Mouse (Mus musculus) adrenal gland (tissue): Measurements from ENCODE around the gene Gm11084.
"Not testable (repeated sequence)": the region's sequence is repeated elsewhere in the genome, so short reads cannot be mapped to it uniquely, and the experiment has no call there.

Source experiments
- intact Hi-C: fragments of 180-260 bp; cut with DNase I; formaldehyde crosslinking; loops from one replicate; pipeline ENCODE4 v1.15.1; 2025
- long read RNA-seq, 2 experiments: library from polyadenylated mRNA; unstranded; transcript quantifications; one replicate each; pipeline ENCODE4 v2.0.0; 2020; ENCODE audit warnings: borderline replicate concordance in 1 of 2; ENCODE audit not compliant: insufficient replicate concordance in 1 of 2

The Gm11084 gene
- long read RNA-seq, experiment 1, partial matches to known transcripts: 0 of 1 reads
- long read RNA-seq, experiment 1, other reads (novel, unspliced or antisense): 1 of 1 reads
- long read RNA-seq, experiment 2, partial matches to known transcripts: 0 of 1 reads
- long read RNA-seq, experiment 2, other reads (novel, unspliced or antisense): 1 of 1 reads

DNA sequence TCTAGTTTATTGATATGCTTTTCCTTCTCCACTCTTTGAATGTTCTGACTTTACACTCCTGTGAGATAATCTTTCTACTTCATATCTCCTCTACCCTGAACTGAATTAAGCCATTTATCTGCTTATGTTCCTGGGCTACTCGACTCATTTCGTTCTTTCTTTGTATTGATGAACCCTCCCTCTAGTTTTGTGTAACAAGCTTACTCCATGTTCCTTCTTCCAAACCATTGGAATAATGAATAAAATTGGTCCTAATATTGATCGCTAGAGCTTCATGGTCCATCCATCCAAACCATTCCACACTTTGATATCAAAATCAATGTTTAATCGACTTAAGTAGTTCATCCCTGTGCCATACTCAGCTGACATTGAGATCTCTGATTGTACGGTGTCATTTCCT is at the start of gene Gm11084:
Gm11084 (minus strand) TSS at position 101 of the 400 bp plus-strand sequence.
- intact Hi-C loops: no loop called here

DNA sequence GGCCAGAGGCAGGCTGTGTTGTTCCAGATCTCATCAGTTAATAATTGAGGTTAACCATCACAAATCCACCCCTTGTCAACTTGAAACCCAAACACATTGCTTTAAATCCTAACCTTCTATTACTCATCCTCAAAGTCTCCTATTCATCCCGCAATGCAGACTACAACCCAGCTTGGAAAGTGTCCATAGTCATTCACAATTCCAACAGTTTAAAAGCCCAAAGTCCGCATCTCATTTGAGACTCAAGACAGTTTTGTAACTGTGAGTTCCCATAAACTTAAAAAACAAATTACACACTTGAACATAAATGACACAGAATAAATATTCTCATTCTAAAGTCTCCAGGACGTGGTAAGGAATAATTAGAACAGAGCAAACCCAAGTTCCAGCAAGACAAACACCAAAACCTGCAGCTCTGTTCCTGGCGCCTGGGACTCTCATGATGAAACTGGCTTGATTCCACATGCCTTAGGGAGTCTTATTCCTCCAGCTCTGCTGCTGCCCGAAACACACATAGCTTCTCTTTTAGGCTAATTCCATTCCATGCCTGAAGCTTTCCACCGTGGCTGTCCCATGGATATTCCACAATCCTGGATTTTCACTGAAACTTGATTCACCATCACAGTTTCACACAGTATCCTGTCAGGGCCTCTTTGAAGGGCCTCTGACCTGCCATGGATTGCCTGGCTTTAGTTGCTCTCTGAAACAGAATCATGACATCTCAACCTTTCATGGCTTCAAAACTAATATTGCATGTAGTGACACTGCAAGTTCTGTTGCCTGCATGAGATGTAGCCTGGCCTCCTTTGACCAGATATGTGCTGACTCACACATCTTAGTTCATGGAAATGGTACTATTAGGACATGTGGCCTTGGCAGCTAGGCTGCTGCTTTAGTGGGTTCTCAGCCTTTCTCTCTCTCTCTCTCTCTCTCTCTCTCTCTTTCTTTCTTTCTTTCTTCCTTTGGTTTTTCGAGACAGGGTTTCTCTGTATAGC is 44.8 kb upstream of the Gm11084 start:
- intact Hi-C loops: no loop called here

DNA sequence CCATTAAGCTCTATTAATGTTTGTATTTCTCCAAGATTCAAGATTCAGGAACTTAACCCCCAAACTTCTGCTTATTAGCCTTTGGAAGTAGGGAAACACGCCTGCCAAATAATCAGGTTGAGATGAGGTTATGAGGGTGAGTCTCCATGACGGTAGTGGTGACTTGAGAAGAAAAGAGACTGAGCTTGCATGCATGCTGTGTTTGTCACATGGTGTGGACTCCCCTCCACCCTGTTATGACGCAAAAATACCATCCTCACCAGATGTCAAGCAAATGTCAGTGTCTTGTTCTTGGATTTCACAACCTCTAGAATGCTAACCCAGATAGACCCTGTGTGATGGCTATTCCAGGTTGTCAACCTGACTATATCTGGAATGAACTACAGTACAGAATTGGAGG is 43.3 kb upstream of the Gm11084 start:
- intact Hi-C loops: no loop called here

DNA sequence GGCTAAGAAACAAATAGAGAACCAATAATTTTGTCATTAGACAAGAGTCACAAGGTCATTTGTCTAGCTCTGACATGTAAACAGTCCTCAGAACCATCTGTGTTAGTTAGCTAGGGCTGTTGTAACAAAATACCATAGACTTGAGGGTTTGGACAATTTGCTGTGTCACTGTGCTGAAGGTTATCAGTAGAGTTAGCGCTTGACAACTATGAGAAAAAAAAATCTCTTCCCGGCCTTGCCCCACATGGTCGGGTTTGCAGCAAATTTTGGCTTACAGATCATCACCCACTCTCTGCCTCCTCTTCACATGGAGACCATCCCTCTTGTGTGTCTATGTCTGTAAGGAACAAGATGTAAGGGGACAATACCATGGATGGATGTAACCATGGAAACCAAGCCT is 41.5 kb upstream of the Gm11084 start:
- intact Hi-C loops: no loop called here

DNA sequence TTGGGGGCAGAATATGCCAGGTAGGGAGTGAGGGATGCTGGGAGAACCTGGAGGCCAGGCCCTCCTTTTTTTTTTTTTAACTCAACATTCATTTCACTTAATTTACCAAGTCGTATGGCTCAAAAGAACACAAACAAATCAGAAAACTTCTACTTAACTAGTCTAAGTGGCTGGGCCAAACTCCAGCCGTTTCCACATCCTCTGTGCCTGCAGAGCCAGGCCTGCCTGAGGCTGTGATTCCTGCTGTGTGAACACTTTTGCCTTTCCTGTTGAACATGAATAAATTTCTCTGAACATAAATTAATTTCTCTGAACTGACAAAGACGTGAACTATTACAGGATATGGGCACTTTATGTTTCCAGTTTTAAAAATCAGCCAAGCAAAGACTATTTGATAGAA is 40.6 kb upstream of the Gm11084 start:
- intact Hi-C loops: no loop called here

GRCm38 (mm10) chr2:73023803-73024202 is 37.3 kb upstream of the Gm11084 start:
- intact Hi-C loops: no loop called here

GRCm38 (mm10) chr2:73021046-73021445 is 34.5 kb upstream of the Gm11084 start:
- intact Hi-C loops: no loop called here

- intact Hi-C loops: no loop called here
Observed at GRCm38 (mm10) chr2:73019371-73020146, 33.0 kb upstream of the Gm11084 start.

DNA sequence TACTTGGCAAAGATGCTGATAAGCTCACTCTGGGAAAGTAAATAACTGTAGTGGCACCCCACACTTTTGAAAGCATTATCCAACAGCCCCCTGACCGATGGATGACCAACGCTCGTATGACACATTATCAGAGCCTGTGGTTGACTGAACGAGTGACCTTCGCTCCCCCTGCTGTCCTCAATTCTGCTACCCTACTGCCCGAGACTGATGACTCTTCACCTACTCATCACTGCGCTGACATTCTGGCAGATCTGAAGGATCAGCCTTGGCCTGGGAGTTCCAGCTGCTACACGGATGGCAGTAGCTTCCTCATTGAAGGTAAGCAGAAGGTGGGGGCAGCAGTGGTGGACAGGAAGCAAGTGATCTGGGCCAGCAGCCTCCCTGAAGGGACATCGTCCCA is 27.5 kb upstream of the Gm11084 start:
- intact Hi-C loops: not testable (repeated sequence)

- intact Hi-C loops: no loop called here
Observed at GRCm38 (mm10) chr2:73012636-73013035, 26.1 kb upstream of the Gm11084 start.

GRCm38 (mm10) chr2:73007472-73007871 is 21.0 kb upstream of the Gm11084 start:
- intact Hi-C loops: no loop called here

- intact Hi-C loops: no loop called here
Observed at GRCm38 (mm10) chr2:73005611-73006515, 19.3 kb upstream of the Gm11084 start.

GRCm38 (mm10) chr2:73003751-73004717 is 17.5 kb upstream of the Gm11084 start:
- intact Hi-C loops: no loop called here

GRCm38 (mm10) chr2:73003049-73003448 is 16.5 kb upstream of the Gm11084 start:
- intact Hi-C loops: no loop called here

GRCm38 (mm10) chr2:73002451-73002850 is 15.9 kb upstream of the Gm11084 start:
- intact Hi-C loops: no loop called here

DNA sequence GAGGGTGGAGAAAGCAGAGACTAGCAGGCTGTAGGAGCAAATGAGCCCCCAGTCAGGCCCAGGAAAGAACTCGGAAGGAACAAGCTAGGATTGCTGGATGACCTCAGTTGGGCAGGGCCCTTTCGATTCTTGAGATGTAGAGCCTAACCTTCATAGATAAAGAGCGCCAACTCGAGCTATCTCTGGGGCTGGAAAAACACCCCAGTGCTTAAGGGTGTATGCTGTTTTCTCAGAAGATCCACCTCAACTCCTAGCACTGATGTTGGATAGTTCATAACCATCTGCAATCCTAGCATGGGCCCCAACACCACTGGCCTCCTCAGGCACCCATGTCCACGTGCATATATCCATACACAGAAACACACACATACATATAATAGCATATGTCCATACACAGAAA is 15.5 kb upstream of the Gm11084 start:
- intact Hi-C loops: no loop called here

- intact Hi-C loops: no loop called here
Observed at GRCm38 (mm10) chr2:73000194-73000593, 13.7 kb upstream of the Gm11084 start.

GRCm38 (mm10) chr2:72997586-72997985 is 11.1 kb upstream of the Gm11084 start:
- intact Hi-C loops: no loop called here

DNA sequence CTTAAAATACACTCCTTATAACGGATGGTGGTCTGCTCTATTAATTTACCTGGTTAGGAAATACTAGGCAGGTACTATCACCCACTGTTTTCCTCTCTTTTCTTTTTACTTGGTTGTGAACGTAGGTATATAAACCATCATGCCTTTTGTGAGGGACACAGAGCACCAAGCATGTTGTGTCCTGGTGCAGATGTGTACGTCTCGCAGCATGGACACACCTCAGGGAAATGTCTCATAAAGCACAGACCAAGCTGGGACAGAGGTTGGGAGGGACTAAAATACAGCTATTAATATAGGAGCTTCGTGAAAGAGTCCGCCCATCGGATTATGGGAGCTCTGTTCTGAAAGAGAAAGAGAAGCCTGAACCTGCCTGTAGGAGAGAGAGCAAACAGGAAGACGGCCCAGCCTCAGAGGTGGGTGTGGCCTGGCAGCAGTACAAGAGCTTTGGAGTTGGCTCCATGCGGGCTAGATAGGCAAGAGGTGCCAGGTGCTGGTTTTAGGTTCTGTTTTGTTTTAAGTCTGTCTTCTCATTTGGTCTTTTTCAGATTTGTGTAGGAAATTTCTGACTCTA is 10.4 kb upstream of the Gm11084 start:
- intact Hi-C loops: no loop called here
